Mouse (Mus musculus) stomach, postnatal 0 days (tissue): ENCODE measurements at regions not wholly inside any gene's neighbourhood (a gene's known extent, or its start where the extent isn't known, plus 50 kb on each side); places are given as distances from the start of the nearest gene placed in this dataset.

Experiments used
- CTCF ChIP-seq: IDR thresholded peaks from 2 replicates; pipeline ENCODE4 v1.5.1; 2016; ENCODE audit warnings: antibody characterized with exemption, low read depth, mild to moderate bottlenecking, moderate library complexity
- EP300 ChIP-seq: optimal IDR thresholded peaks from 2 replicates; pipeline ENCODE3; 2016; ENCODE audit warnings: antibody characterized with exemption

DNA sequence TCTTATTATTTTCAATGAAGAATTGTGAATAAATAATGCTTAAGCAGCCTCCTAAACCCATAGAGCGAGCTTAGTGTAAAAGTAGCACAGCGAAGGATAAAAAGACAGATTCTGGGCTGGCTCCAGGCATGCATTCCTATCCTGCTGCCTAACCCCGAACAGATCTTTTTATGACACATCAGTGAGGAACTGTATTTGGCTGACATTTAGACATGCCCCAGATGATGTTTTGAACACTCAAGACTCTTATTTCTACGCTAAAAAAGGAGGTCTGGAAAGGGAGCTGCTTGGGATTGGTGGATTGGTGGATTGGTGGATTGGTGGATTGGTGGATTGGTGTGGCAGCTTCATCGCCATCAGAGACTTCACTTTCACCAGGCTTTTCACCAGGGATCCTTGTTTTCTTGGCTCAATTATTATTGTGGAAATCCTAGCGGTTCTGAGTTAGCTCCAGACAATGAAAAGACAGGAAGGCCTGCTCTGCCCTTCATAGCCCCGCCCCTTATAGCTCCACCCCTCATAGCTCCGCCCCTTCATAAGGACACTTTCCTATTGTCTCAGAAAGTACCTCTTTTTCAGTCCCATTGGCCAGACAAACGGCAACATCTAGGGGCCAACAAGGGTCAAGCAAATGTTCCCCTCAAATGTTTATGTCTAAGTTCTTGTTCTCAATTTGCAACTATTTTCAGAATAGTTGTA is 59.6 kb upstream of the Plxnc1 start:
- TF ChIP-seq CTCF = no peak
- no peak for TF ChIP-seq EP300
